Mouse (Mus musculus) megakaryocyte-erythroid progenitor cell, adult 5-6 weeks (primary cell): ENCODE data around the gene Plod1. TPM values are rescaled to one million over a fixed set of nuclear protein-coding genes. Genes with fewer than 3 reads are reported as not detected.

Source experiments
- ATAC-seq: replicated peaks from 2 replicates; pipeline ENCODE4 v1.8.0; 2016; ENCODE audit warnings: mild to moderate bottlenecking, inconsistent platforms; ENCODE audit not compliant: severe bottlenecking, poor library complexity, low FRiP score, low TSS enrichment
- total RNA-seq, 2 experiments: library from RNA; stranded (forward) in 1 of 2; stranded (reverse) in 1 of 2; fragments of 200-1000, 215-1000 nt in 1 of 2; fragments of >200 nt in 1 of 2; fragmentation: Nextera tagmentation in 1 of 2; gene quantifications; 2 replicates each; pipeline ENCODE4 v1.2.3; 2014 to 2017

The Plod1 gene
- total RNA-seq, 2 experiments from 2014 or later = 1.3 to 1.8 TPM

- ATAC-seq = no peak
These were observed 3.5 kb upstream of the Plod1 start for GRCm38 (mm10) chr4:147940111-147940510.

- ATAC-seq = no peak
These were observed 1.9 kb upstream of the Plod1 start for GRCm38 (mm10) chr4:147938148-147939096.

- no peak for ATAC-seq
These were observed 919 bp upstream of the Plod1 start for GRCm38 (mm10) chr4:147937486-147937885.

- ATAC-seq = no peak
These were observed 454 bp upstream of the Plod1 start for GRCm38 (mm10) chr4:147937021-147937420.

- no peak for ATAC-seq
These were observed 663 bp downstream of the Plod1 start for GRCm38 (mm10) chr4:147935904-147936303.

- no peak for ATAC-seq
These were observed 2.0 kb downstream of the Plod1 start for GRCm38 (mm10) chr4:147934611-147935010.

GRCm38 (mm10) chr4:147934134-147934533 lies 2.4 kb downstream of the Plod1 start:
- no peak for ATAC-seq

- no peak for ATAC-seq
These were observed 5.6 kb downstream of the Plod1 start for GRCm38 (mm10) chr4:147930946-147931345.

- no peak for ATAC-seq
These were observed 8.0 kb downstream of the Plod1 start for GRCm38 (mm10) chr4:147928540-147928939.

GRCm38 (mm10) chr4:147928136-147928535 lies 8.4 kb downstream of the Plod1 start:
- ATAC-seq = no peak

GRCm38 (mm10) chr4:147927705-147928104 lies 8.9 kb downstream of the Plod1 start:
- ATAC-seq = no peak

- no peak for ATAC-seq
These were observed 14.2 kb downstream of the Plod1 start for GRCm38 (mm10) chr4:147922341-147922740.

GRCm38 (mm10) chr4:147920973-147921372 lies 15.6 kb downstream of the Plod1 start:
- ATAC-seq = no peak

- ATAC-seq = peak; percentile 90
These were observed 18.0 kb downstream of the Plod1 start for GRCm38 (mm10) chr4:147918459-147919121.

GRCm38 (mm10) chr4:147909486-147909885 lies 27.1 kb downstream of the Plod1 start:
- ATAC-seq = no peak

- ATAC-seq = no peak
These were observed 30.3 kb downstream of the Plod1 start for GRCm38 (mm10) chr4:147906230-147906629.

- ATAC-seq = no peak
These were observed 31.4 kb downstream of the Plod1 start for GRCm38 (mm10) chr4:147905090-147905659.

- ATAC-seq = peak; percentile 91
These were observed 32.1 kb downstream of the Plod1 start, which contains the start of gene Mfn2 for GRCm38 (mm10) chr4:147904313-147905089. Mfn2 (minus strand) TSS chr4:147904704.

- no peak for ATAC-seq
These were observed 33.0 kb downstream of the Plod1 start for GRCm38 (mm10) chr4:147903601-147904000.
